Mouse (Mus musculus) lung, postnatal 36 days (tissue): ENCODE data around the gene Gm3149.
"Not testable (repeated sequence)": the region's sequence is repeated elsewhere in the genome, so short reads cannot be mapped to it uniquely, and the experiment has no call there.

Source experiments
- DNase-seq: peaks from one replicate; pipeline ENCODE4 v3.0.0; 2022; ENCODE audit warnings: mixed read lengths

Gene Gm3149

GRCm38 (mm10) chr14:4316983-4317382 lies at the start of gene Gm3149:
Gene Gm3149, plus strand, starts transcription at chr14:4317283.
- not testable (repeated sequence) for DNase-seq

- not testable (repeated sequence) for DNase-seq
These were observed 47.7 kb upstream of the Gm3149 start for GRCm38 (mm10) chr14:4269238-4269950.

GRCm38 (mm10) chr14:4279828-4280227 lies 37.3 kb upstream of the Gm3149 start:
- DNase-seq, result not testable (repeated sequence)

GRCm38 (mm10) chr14:4334476-4335080 lies 17.5 kb downstream of the Gm3149 start, which contains the start of gene 2610042L04Rik:
Gene 2610042L04Rik, plus strand, starts transcription at chr14:4334763.
- DNase-seq, result not testable (repeated sequence)

- DNase-seq, result not testable (repeated sequence)
These were observed 18.4 kb downstream of the Gm3149 start for GRCm38 (mm10) chr14:4335506-4335905.

- not testable (repeated sequence) for DNase-seq
These were observed 51.9 kb downstream of the Gm3149 start for GRCm38 (mm10) chr14:4368991-4369390.

GRCm38 (mm10) chr14:4369691-4370090 lies 52.6 kb downstream of the Gm3149 start:
- not testable (repeated sequence) for DNase-seq
